Mouse (Mus musculus) heart, postnatal 0 days (tissue): Measurements from ENCODE around the gene Sdhb.

Experiments used
- CTCF ChIP-seq: IDR thresholded peaks from 2 replicates; pipeline ENCODE4 v1.5.1; 2016; ENCODE audit warnings: antibody characterized with exemption, control low read depth, low read depth
- EP300 ChIP-seq: IDR thresholded peaks from 2 replicates; pipeline ENCODE4 v1.6.1; 2016; ENCODE audit warnings: antibody characterized with exemption, low read depth

DNA sequence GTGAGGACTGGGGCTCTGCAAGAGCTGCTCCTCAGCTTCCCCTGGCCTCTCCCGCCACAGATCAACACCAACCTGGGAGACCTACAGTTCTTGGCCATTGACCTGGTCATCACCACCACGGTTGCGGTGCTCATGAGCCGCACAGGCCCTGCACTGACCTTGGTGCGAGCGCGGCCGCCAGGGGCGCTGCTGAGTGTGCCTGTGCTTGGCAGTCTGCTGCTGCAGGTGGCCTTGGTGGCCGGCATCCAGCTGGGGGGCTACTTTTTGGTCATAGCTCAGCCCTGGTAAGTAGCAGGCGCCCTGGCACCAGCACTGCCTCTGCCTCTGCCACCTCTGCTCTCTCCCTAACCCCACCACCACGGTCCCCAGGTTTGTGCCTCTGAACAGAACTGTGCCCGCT is 45.0 kb downstream of the Sdhb start:
- TF ChIP-seq CTCF = peak; percentile 32; the same call in 1 of the 2 replicates
- no peak for TF ChIP-seq EP300
